Mouse (Mus musculus): Measurements from ENCODE around the gene Iqch.

DNA sequence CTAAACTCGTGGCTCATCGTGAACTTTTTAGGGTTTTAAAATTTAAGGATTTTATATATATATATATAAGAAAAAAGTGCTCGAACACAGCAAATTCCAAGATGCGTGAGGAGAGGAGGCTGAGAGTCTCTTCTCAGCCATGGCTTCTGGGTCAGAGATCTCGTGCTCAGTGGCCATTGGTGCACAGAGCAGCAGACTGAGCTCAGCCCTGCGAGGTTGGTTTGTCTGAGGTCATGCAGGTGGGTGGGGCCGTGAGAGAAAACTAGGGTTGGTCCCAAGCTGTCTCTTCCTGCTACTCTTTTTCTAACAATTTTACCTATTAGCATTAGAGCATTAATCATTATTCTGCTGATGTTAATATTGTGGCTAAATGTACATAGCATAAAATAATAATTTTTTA is 31.0 kb upstream of the Iqch start:
- TF ChIP-seq CTCF (IDR thresholded peaks at IDR 0.05; ENCODE audit: low read depth) (no peak), EP300 (IDR thresholded peaks at IDR 0.05; ENCODE audit: low read depth) (no peak)

Data from liver, postnatal 0 days (tissue).